Mouse (Mus musculus) cerebellum, postnatal 4 days (tissue): ENCODE data around the gene Mcrip2.

Experiments used
- DNase-seq, 2 experiments: peaks; one replicate each; pipeline ENCODE4 v3.0.0; 2022; ENCODE audit warnings: low spot score in 2 of 2, mixed read lengths in 1 of 2

Gene Mcrip2

GRCm38 (mm10) chr17:25866172-25866571 lies 2.4 kb downstream of the Mcrip2 start:
- DNase-seq = no peak

- DNase-seq = no peak
Measured at GRCm38 (mm10) chr17:25865288-25865687, 3.3 kb downstream of the Mcrip2 start.

DNA sequence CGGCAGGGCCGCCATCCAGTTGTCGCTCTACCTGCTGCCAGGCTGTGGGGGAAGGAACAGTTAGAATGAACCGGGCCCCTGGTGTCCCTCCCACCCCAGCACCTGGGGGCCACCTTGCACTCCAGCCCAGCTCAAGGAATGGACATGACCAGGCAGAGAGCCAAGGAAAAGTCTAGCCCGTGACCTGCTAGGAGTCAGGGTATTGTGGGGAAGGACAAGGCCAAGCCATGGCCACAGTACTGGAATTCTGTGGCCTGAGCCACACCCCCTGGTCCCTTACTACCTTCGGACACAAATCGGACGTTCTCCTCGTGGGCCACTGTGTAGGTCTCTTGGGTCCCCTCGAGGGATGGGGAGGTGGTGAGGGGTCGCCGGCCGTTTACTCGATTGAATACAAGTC lies 4.3 kb downstream of the Mcrip2 start:
- no peak for DNase-seq

- no peak for DNase-seq
Measured at GRCm38 (mm10) chr17:25863681-25864080, 4.9 kb downstream of the Mcrip2 start.

- DNase-seq = no peak
Measured at GRCm38 (mm10) chr17:25861704-25862612, 6.6 kb downstream of the Mcrip2 start.

- peak; percentile 80 to 88 for DNase-seq
Measured at GRCm38 (mm10) chr17:25860832-25861703, 7.5 kb downstream of the Mcrip2 start, which contains the start of gene Wdr90. Gene Wdr90 (minus strand): TSS chr17:25861501.

- no peak for DNase-seq
Measured at GRCm38 (mm10) chr17:25860229-25860628, 8.3 kb downstream of the Mcrip2 start.

- peak; percentile 77 to 88 for DNase-seq
Measured at GRCm38 (mm10) chr17:25844396-25844901, 24.1 kb downstream of the Mcrip2 start, which contains the start of gene Rhot2. Gene Rhot2 (minus strand): TSS chr17:25844851.

DNA sequence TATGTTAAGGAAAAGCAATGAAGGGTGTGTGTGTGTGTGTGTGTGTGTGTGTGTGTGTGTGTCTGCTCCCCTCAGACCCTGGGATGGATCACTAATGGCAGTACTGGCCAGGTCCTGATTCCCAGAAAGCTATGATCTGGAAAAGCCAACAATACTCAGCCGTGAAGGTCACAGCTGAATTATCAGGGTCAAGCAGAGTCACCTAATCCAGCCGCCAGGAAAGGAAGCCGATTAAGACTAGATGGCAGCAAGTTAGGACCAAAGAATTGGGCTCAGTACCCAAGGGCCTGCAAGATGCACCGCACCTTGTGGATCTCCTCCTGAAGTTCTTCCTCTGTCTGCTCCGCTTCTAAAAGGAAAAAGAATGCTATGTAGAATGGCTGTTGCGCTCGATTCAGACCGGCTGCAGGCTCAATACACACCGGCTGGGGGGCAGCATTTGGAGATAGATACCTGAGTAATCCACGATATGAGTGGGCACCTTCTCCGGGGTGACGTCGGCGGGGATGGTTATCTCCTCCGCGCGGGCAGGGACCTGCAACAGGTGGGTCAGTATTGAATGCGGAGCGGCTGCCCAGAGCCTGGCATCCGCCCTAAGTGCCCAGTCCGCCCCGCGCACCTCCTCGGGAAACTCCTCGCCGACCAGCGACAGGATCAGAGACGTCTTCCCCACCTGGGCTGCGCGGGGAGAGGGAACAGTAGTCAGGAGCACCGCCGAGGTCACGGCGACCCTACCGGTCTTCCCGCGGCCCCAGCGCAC lies 24.7 kb downstream of the Mcrip2 start:
- no peak for DNase-seq

DNA sequence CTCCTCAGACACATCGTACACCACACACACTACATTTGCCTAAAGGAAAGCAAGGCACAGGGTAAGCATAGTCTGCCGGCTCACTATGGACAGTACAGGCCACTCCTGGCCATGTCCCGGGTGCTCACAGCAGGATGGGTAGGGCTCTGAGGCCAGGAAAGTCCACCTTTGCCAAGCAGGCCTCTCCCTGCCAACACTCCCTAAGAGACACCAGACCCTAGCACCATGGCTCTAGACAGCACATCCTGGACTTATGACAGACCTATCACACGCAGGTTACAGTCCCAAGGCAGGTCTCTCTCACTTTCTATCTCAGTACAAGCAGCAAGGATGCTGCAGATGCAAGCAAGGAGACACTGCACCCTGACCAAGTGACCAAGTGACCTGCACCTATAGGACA lies 25.4 kb downstream of the Mcrip2 start:
- DNase-seq = no peak

DNA sequence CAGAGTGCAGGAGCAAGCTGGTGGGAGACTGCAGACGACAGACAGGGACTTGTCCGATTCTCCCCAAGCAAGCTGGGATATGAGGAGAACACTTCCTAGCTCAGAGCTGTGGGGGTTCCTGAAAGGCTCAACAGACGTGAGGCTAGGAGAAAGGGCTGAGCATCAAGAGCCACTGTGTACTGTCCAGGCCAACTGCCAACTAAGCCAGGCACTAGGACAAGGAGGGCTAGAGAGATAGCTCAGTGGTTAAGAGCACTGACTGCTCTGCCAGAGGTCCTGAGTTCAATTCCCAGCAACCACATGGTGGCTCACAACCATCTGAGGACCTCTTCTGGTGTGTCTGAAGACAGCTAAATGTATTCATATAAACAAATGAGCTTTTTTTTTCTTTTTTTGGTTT lies 26.1 kb downstream of the Mcrip2 start:
- DNase-seq = no peak

- no peak for DNase-seq
Measured at GRCm38 (mm10) chr17:25841117-25841880, 27.3 kb downstream of the Mcrip2 start, which contains the start of gene Gm20683. Gene Gm20683 (minus strand): TSS chr17:25841763.

DNA sequence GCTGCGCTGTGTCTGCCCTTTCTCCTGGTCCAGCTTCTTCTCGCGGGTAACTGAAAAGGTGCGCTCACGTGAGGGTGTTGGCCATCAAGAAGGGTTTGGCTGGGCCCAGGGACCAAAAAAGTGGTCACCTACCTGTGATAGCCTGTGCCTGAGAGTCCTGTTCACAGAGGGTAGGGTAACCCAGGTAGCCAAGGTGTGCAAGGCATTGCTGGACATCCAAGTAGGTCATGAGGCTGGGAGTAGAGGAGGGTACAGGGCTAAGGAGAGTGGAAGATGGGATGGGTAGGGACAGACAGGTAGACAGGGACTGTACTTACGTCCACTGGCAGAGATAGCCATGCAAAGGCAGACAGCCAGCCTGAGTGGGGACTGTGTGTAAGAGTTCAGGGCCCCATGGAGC lies 28.0 kb downstream of the Mcrip2 start:
- no peak for DNase-seq

- DNase-seq = no peak
Measured at GRCm38 (mm10) chr17:25839455-25840235, 28.9 kb downstream of the Mcrip2 start.

DNA sequence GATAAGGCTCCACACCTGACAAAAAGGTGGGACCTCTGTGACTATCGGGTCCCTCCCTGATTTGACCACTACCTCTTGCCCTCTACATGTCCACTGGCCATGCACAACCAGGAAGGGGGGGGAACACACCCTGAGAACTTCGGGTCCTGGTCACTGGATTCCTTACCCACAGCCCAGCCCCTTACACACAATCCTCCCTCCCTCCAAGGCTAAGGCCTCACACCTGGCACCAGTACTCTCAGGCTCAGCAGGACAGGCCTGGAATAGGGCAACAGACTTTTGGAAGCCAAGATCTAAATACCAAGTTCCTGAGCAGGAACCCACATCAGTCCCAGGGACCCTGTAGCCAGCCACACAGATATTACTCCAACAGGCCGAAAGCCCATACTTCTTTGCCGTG lies 29.7 kb downstream of the Mcrip2 start:
- no peak for DNase-seq

- no peak for DNase-seq
Measured at GRCm38 (mm10) chr17:25837533-25837932, 31.0 kb downstream of the Mcrip2 start.

GRCm38 (mm10) chr17:25837076-25837410 lies 31.5 kb downstream of the Mcrip2 start, which contains the start of gene Rhbdl1:
Gene Rhbdl1 (minus strand): TSS chr17:25837295.
- DNase-seq = peak; percentile 68 to 77

GRCm38 (mm10) chr17:25836397-25837075 lies 32.0 kb downstream of the Mcrip2 start:
- peak in 1 of 2 experiments; percentile 26 for DNase-seq

- no peak for DNase-seq
Measured at GRCm38 (mm10) chr17:25835816-25836215, 32.7 kb downstream of the Mcrip2 start.
